Mouse (Mus musculus) lung, adult 2 months (tissue): ENCODE measurements around the gene Insm1. TPM values are rescaled to one million over a fixed set of nuclear protein-coding genes. Genes with fewer than 3 reads are reported as not detected.

Source experiments
- DNase-seq: peaks from one replicate; pipeline ENCODE4 v3.0.0; 2022
- H3K4me1 ChIP-seq: fragments of 200-500 bp; 2 replicates; pipeline ENCODE4 v1.6.1; 2011; ENCODE audit warnings: low read length; ENCODE audit not compliant: control insufficient read depth, insufficient read depth
- H3K4me3 ChIP-seq: fragments of 200-500 bp; replicated peaks from 2 replicates; pipeline ENCODE3; 2011; ENCODE audit warnings: low read depth, mild to moderate bottlenecking, control low read depth, low read length; ENCODE audit errors: extremely low read depth
- CTCF ChIP-seq: fragments of 200-500 bp; IDR thresholded peaks from 2 replicates; pipeline ENCODE4 v1.5.1; 2011; ENCODE audit warnings: mild to moderate bottlenecking, low read length, control low read depth; ENCODE audit not compliant: insufficient read depth
- POLR2A ChIP-seq: fragments of 200-500 bp; IDR thresholded peaks from 2 replicates; pipeline ENCODE4 v1.6.1; 2011; ENCODE audit warnings: low read depth, mild to moderate bottlenecking, control low read depth, low read length, borderline replicate concordance; ENCODE audit errors: extremely low read depth
- WGBS: fragments of 180-500 bp; shearing (Covaris S2); methylation state at CpG from one replicate; pipeline ENCODE4 v1.1.7; 2018; 5-methylcytosine and 5-hydroxymethylcytosine counted together
- polyA plus RNA-seq: library from polyadenylated mRNA; depleted of rRNA; stranded (reverse); fragments of >200 nt; gene quantifications from 2 replicates; pipeline ENCODE4 v1.2.3, GENCODE M21; 2012

The Insm1 gene
- polyA plus RNA-seq, 1 experiment = 0.15 TPM

GRCm38 (mm10) chr2:146246409-146247075 is 24.8 kb downstream of the Insm1 start:
- Histone ChIP-seq H3K4me3 (no peak overlapping the region), H3K4me1 (no peaks in the 10 kb centered on the region)
- 77% methylated on average over 4 of the region's 4 CpGs for WGBS
- TF ChIP-seq POLR2A = no peak
- TF ChIP-seq CTCF = no peak
- DNase-seq = no peak

GRCm38 (mm10) chr2:146247576-146247975 is 25.9 kb downstream of the Insm1 start:
- TF ChIP-seq CTCF = no peak
- TF ChIP-seq POLR2A = no peak
- 39% methylated on average over 6 of the region's 6 CpGs for WGBS
- Histone ChIP-seq H3K4me1 (no peaks in the 10 kb centered on the region), H3K4me3 (no peak overlapping the region)
- no peak for DNase-seq

GRCm38 (mm10) chr2:146249033-146249432 is 27.3 kb downstream of the Insm1 start:
- Histone ChIP-seq H3K4me3 (no peak overlapping the region), H3K4me1 (no peaks in the 10 kb centered on the region)
- TF ChIP-seq POLR2A (no peak), CTCF (no peak)
- DNase-seq = no peak
- 88% methylated on average over 7 of the region's 7 CpGs for WGBS

- TF ChIP-seq CTCF (no peak), POLR2A (no peak)
- H3K4me1 ChIP-seq = no peaks in the 10 kb centered on the region
- 92% methylated on average over 6 of the region's 6 CpGs for WGBS
- no peak for DNase-seq
- no peak overlapping the region for H3K4me3 ChIP-seq
Measured at GRCm38 (mm10) chr2:146250236-146250904, 28.6 kb downstream of the Insm1 start.

- Histone ChIP-seq H3K4me3 (no peak overlapping the region), H3K4me1 (no peaks in the 10 kb centered on the region)
- 84% methylated on average over 1 of the region's 1 CpGs for WGBS
- TF ChIP-seq CTCF (no peak), POLR2A (no peak)
- no peak for DNase-seq
Measured at GRCm38 (mm10) chr2:146254387-146254786, 32.7 kb downstream of the Insm1 start.

- no peaks in the 10 kb centered on the region for H3K4me1 ChIP-seq
- H3K4me3 ChIP-seq = no peak overlapping the region
- TF ChIP-seq POLR2A = no peak
- no peak for TF ChIP-seq CTCF
- DNase-seq = no peak
Measured at GRCm38 (mm10) chr2:146255636-146256035, 33.9 kb downstream of the Insm1 start.

- 61% methylated on average over 3 of the region's 3 CpGs for WGBS
- TF ChIP-seq CTCF (no peak), POLR2A (no peak)
- DNase-seq = no peak
- no peak overlapping the region for H3K4me3 ChIP-seq
- no peaks in the 10 kb centered on the region for H3K4me1 ChIP-seq
Measured at GRCm38 (mm10) chr2:146256321-146256875, 34.7 kb downstream of the Insm1 start.

- H3K4me1 ChIP-seq = no peaks in the 10 kb centered on the region
- 37% methylated on average over 3 of the region's 3 CpGs for WGBS
- H3K4me3 ChIP-seq = no peak overlapping the region
- no peak for DNase-seq
- TF ChIP-seq POLR2A (no peak), CTCF (no peak)
Measured at GRCm38 (mm10) chr2:146257037-146257436, 35.3 kb downstream of the Insm1 start.

- Histone ChIP-seq H3K4me3 (no peak overlapping the region), H3K4me1 (no peaks in the 10 kb centered on the region)
- TF ChIP-seq POLR2A (no peak), CTCF (no peak)
- WGBS = 92% methylated on average over 3 of the region's 3 CpGs
- no peak for DNase-seq
Measured at GRCm38 (mm10) chr2:146257609-146258008, 35.9 kb downstream of the Insm1 start.

- 59% methylated on average over 10 of the region's 10 CpGs for WGBS
- DNase-seq = no peak
- no peak overlapping the region for H3K4me3 ChIP-seq
- no peak for TF ChIP-seq POLR2A
- no peak for TF ChIP-seq CTCF
- H3K4me1 ChIP-seq = peaks cover 5% of the 10 kb centered on the region
Measured at GRCm38 (mm10) chr2:146258736-146259469, 37.2 kb downstream of the Insm1 start.
